Mouse (Mus musculus) cortical plate, adult 2 months (tissue): ENCODE results near the gene Nuf2. TPM values are rescaled to one million over a fixed set of nuclear protein-coding genes. Genes with fewer than 3 reads are reported as not detected.
"Not testable (repeated sequence)": the region's sequence is repeated elsewhere in the genome, so short reads cannot be mapped to it uniquely, and the experiment has no call there.

Experiments used
- H3K27ac ChIP-seq: fragments of 200-500 bp; 2 replicates; pipeline ENCODE4 v1.5.1; 2012; ENCODE audit warnings: low read length, control low read depth, inconsistent platforms; ENCODE audit not compliant: insufficient read depth
- H3K4me1 ChIP-seq: fragments of 200-500 bp; 2 replicates; pipeline ENCODE4 v1.6.1; 2011; ENCODE audit warnings: low read length; ENCODE audit not compliant: control insufficient read depth, insufficient read depth
- H3K4me3 ChIP-seq: fragments of 200-500 bp; 2 replicates; pipeline ENCODE4 v1.5.1; 2011; ENCODE audit warnings: mild to moderate bottlenecking, low read length, control low read depth; ENCODE audit not compliant: insufficient read depth
- CTCF ChIP-seq: fragments of 200-500 bp; IDR thresholded peaks from 2 replicates; pipeline ENCODE4 v1.5.1; 2011; ENCODE audit warnings: mild to moderate bottlenecking, control low read depth, low read length; ENCODE audit not compliant: insufficient read depth; ENCODE audit errors: extremely low read depth
- POLR2A ChIP-seq: fragments of 200-500 bp; IDR thresholded peaks from 2 replicates; pipeline ENCODE4 v1.6.1; 2011; ENCODE audit warnings: mild to moderate bottlenecking, low read length, control low read depth; ENCODE audit not compliant: insufficient read depth; ENCODE audit errors: extremely low read depth
- polyA plus RNA-seq: library from polyadenylated mRNA; depleted of rRNA; stranded (reverse); fragments of >200 nt; gene quantifications from 2 replicates; pipeline ENCODE4 v1.2.3, GENCODE M21; 2012

The Nuf2 gene
- polyA plus RNA-seq, 1 experiment: 1.9 TPM

GRCm38 (mm10) chr1:169519337-169519736, 11.9 kb downstream of the Nuf2 start:
- 0 out of 2 replicates have a peak, but pooled peaks have one; percentile 19 for TF ChIP-seq POLR2A
- no peak for TF ChIP-seq CTCF
- Histone ChIP-seq H3K4me1 (peaks cover 4% of the 10 kb centered on the region; the same call in 1 of the 2 replicates), H3K27ac (no peak overlapping the region), H3K4me3 (peak overlapping the region; percentile 7; the same call in 1 of the 2 replicates)

GRCm38 (mm10) chr1:169517899-169518517, 13.3 kb downstream of the Nuf2 start:
- H3K27ac ChIP-seq, H3K4me3 ChIP-seq, H3K4me1 ChIP-seq: not testable (repeated sequence)

GRCm38 (mm10) chr1:169517376-169517892, 13.8 kb downstream of the Nuf2 start:
- TF ChIP-seq POLR2A (no peak), CTCF (no peak)
- Histone ChIP-seq H3K27ac (no peak overlapping the region), H3K4me1 (peaks cover 4% of the 10 kb centered on the region; the same call in 1 of the 2 replicates), H3K4me3 (no peak overlapping the region)

GRCm38 (mm10) chr1:169506354-169506753, 24.9 kb downstream of the Nuf2 start:
- Histone ChIP-seq H3K4me3 (no peak overlapping the region), H3K4me1 (no peaks in the 10 kb centered on the region; the same call in 1 of the 2 replicates), H3K27ac (no peak overlapping the region)
- TF ChIP-seq POLR2A: no peak
- TF ChIP-seq CTCF: no peak

- TF ChIP-seq CTCF (no peak), POLR2A (no peak)
- Histone ChIP-seq H3K4me3 (no peak overlapping the region), H3K27ac (no peak overlapping the region), H3K4me1 (no peaks in the 10 kb centered on the region; the same call in 1 of the 2 replicates)
Observed at GRCm38 (mm10) chr1:169502876-169503275, 28.4 kb downstream of the Nuf2 start.

- Histone ChIP-seq H3K27ac (no peak overlapping the region), H3K4me1 (no peaks in the 10 kb centered on the region), H3K4me3 (no peak overlapping the region)
- TF ChIP-seq POLR2A (no peak), CTCF (peak; percentile 78)
Observed at GRCm38 (mm10) chr1:169495621-169496020, 35.6 kb downstream of the Nuf2 start.

GRCm38 (mm10) chr1:169491561-169491960, 39.7 kb downstream of the Nuf2 start:
- no peaks in the 10 kb centered on the region for H3K4me1 ChIP-seq
- H3K4me3 ChIP-seq: no peak overlapping the region
- TF ChIP-seq POLR2A (no peak), CTCF (no peak)
- no peak overlapping the region for H3K27ac ChIP-seq

- no peak overlapping the region for H3K4me3 ChIP-seq
- H3K4me1 ChIP-seq: no peaks in the 10 kb centered on the region
- no peak overlapping the region for H3K27ac ChIP-seq
- TF ChIP-seq CTCF: no peak
- TF ChIP-seq POLR2A: no peak
Observed at GRCm38 (mm10) chr1:169485408-169485885, 45.8 kb downstream of the Nuf2 start.

GRCm38 (mm10) chr1:169484565-169484964, 46.7 kb downstream of the Nuf2 start:
- Histone ChIP-seq H3K4me1 (no peaks in the 10 kb centered on the region), H3K4me3 (no peak overlapping the region), H3K27ac (no peak overlapping the region)
- TF ChIP-seq CTCF (no peak), POLR2A (no peak)

GRCm38 (mm10) chr1:169482596-169483335, 48.5 kb downstream of the Nuf2 start:
- no peak for TF ChIP-seq POLR2A
- no peak for TF ChIP-seq CTCF
- Histone ChIP-seq H3K27ac (no peak overlapping the region), H3K4me3 (no peak overlapping the region), H3K4me1 (no peaks in the 10 kb centered on the region)
